Mouse (Mus musculus) G1E (cell line): ENCODE data around the gene Arsg.

Experiments used
- CTCF ChIP-seq: IDR thresholded peaks from 2 replicates; pipeline ENCODE4 v1.5.1; 2012; ENCODE audit warnings: low read depth, low read length, inconsistent platforms, mixed read lengths
- GATA1 ChIP-seq: IDR thresholded peaks from 2 replicates; pipeline ENCODE4 v1.6.1; 2012; ENCODE audit warnings: borderline replicate concordance, low read length, inconsistent platforms, mixed read lengths
- POLR2AphosphoS5 ChIP-seq: IDR thresholded peaks from 2 replicates; pipeline ENCODE4 v1.6.1; 2012; ENCODE audit warnings: low read depth, low read length, inconsistent platforms; ENCODE audit not compliant: insufficient replicate concordance
- TAL1 ChIP-seq: conservative IDR thresholded peaks from 2 replicates; pipeline ENCODE4 v1.6.1; 2012; ENCODE audit warnings: low read depth, low read length, inconsistent platforms, mixed read lengths

DNA sequence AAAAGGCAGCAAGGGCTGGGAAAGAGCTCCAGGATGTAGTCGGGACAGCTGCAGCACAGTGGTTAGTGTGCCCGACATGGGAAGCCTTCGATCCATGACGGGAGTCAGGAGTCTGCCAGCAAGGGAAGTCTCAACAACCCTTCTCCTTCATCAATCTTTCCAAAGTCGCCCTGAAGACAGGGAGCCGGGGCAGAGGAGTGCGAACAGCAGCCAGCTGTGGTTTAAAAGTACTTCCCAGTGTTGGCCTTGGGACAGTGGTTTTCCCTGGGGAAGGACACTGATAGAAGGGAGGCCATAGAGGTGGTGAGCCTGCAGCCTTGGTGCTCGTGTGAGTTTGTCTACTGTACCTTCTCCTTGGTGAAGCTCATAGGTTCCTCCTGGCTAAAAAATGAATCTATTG lies 6.2 kb upstream of the Arsg start:
- TF ChIP-seq CTCF (no peak), POLR2AphosphoS5 (no peak), GATA1 (no peak), TAL1 (no peak)
